Mouse (Mus musculus) liver, embryonic 11.5 days (tissue): ENCODE data around the gene Ndufs7. TPM values are rescaled to one million over a fixed set of nuclear protein-coding genes. Genes with fewer than 3 reads are reported as not detected.
A peak's percentile ranks its signal among the peaks of the same experiment; 100 is the strongest.

ENCODE experiments used
- ATAC-seq: fragments of 200-750 bp; cut with Nextera tagmentation; replicated peaks from 2 replicates; pipeline ENCODE4 v1.8.0; 2017; ENCODE audit warnings: moderate number of reproducible peaks, mild to moderate bottlenecking, moderate TSS enrichment, moderate library complexity; ENCODE audit not compliant: low FRiP score
- DNase-seq: peaks from one replicate; pipeline ENCODE4 v3.0.0-alpha.2; 2017; ENCODE audit warnings: low spot score
- H3K27ac ChIP-seq: fragments of 300-500 bp; sonication (generic); 2 replicates; pipeline ENCODE4 v1.5.1; 2014; ENCODE audit warnings: mild to moderate bottlenecking, low read depth, low read length, control low read depth
- H3K27me3 ChIP-seq: fragments of 300-500 bp; sonication (generic); replicated peaks from 2 replicates; pipeline ENCODE4 v1.6.1; 2014; ENCODE audit warnings: low read length, mixed read lengths; ENCODE audit not compliant: control insufficient read depth, insufficient read depth
- H3K36me3 ChIP-seq: fragments of 300-500 bp; sonication (generic); 2 replicates; pipeline ENCODE4 v1.6.1; 2014; ENCODE audit warnings: mild to moderate bottlenecking, low read length, moderate library complexity, mixed read lengths; ENCODE audit not compliant: control insufficient read depth, insufficient read depth
- H3K4me1 ChIP-seq: fragments of 300-500 bp; sonication (generic); replicated peaks from 2 replicates; pipeline ENCODE4 v1.6.1; 2014; ENCODE audit warnings: low read length, mixed read lengths; ENCODE audit not compliant: control insufficient read depth, insufficient read depth
- H3K4me2 ChIP-seq: fragments of 300-500 bp; sonication (generic); 2 replicates; pipeline ENCODE4 v1.6.1; 2014; ENCODE audit warnings: mild to moderate bottlenecking, control low read depth, moderate library complexity
- H3K4me3 ChIP-seq: fragments of 300-500 bp; sonication (generic); 2 replicates; pipeline ENCODE4 v1.5.1; 2014; ENCODE audit warnings: low read depth, low read length, control low read depth
- H3K9ac ChIP-seq: fragments of 300-500 bp; sonication (generic); 2 replicates; pipeline ENCODE4 v1.6.1; 2014; ENCODE audit warnings: low read depth, low read length, control low read depth
- H3K9me3 ChIP-seq: fragments of 300-500 bp; sonication (generic); 2 replicates; pipeline ENCODE4 v1.6.1; 2016; ENCODE audit warnings: low read length, inconsistent platforms, mixed read lengths; ENCODE audit not compliant: control insufficient read depth
- WGBS: fragments of 180-500 bp; shearing (Covaris S2); extraction: QIAGEN DNeasy Blood & Tissue Kit; methylation state at CpG from one replicate; pipeline ENCODE4 v1.1.7; 2014; 5-methylcytosine and 5-hydroxymethylcytosine counted together
- polyA plus RNA-seq: library from polyadenylated mRNA; unstranded; fragments of >200 nt; fragmentation: Nextera tagmentation; extraction: Ambion mirVana; gene quantifications from 2 replicates; pipeline ENCODE4 v1.2.1, GENCODE M21; 2014

The Ndufs7 gene
- polyA plus RNA-seq, 1 experiment from 2014 or later = 427 TPM

GRCm38 (mm10) chr10:80288657-80289056, 39.7 kb downstream of the Ndufs7 start:
- Histone ChIP-seq H3K9me3 (no peaks in the 10 kb centered on the region), H3K4me1 (peaks cover 3% of the 10 kb centered on the region; the same call in 1 of the 2 replicates), H3K27me3 (no peaks in the 10 kb centered on the region), H3K9ac (no peak overlapping the region), H3K4me3 (no peak overlapping the region), H3K4me2 (no peak overlapping the region), H3K36me3 (peaks cover 43% of the 10 kb centered on the region), H3K27ac (no peak overlapping the region)
- 68% methylated on average over 8 of the region's 8 CpGs for WGBS
- DNase-seq = no peak
- ATAC-seq = no peak

GRCm38 (mm10) chr10:80292251-80293146, 43.6 kb downstream of the Ndufs7 start, which contains the start of gene Rps15:
Gene Rps15, plus strand, starts transcription at chr10:80292453.
- H3K27ac ChIP-seq = peak within 1 kb of the TSS; percentile 89
- peaks cover 21% of the 10 kb centered on the region for H3K36me3 ChIP-seq
- ATAC-seq (peak; percentile 81), DNase-seq (peak; percentile 91)
- H3K9me3 ChIP-seq = no peaks in the 10 kb centered on the region
- H3K4me1 ChIP-seq = peaks cover 21% of the 10 kb centered on the region
- peak within 1 kb of the TSS; percentile 83 for H3K4me2 ChIP-seq
- WGBS = under 1% methylated on average over 72 of the region's 72 CpGs
- H3K9ac ChIP-seq = peak within 1 kb of the TSS; percentile 100
- H3K27me3 ChIP-seq = peaks cover 2% of the 10 kb centered on the region
- peak within 1 kb of the TSS; percentile 96 for H3K4me3 ChIP-seq

GRCm38 (mm10) chr10:80293325-80293724, 44.4 kb downstream of the Ndufs7 start:
- Histone ChIP-seq H3K36me3 (peaks cover 16% of the 10 kb centered on the region), H3K9me3 (no peaks in the 10 kb centered on the region), H3K4me2 (peak overlapping the region; percentile 83), H3K27ac (peak overlapping the region; percentile 89), H3K27me3 (peaks cover 10% of the 10 kb centered on the region), H3K9ac (peak overlapping the region; percentile 100), H3K4me1 (peaks cover 21% of the 10 kb centered on the region), H3K4me3 (peak overlapping the region; percentile 96)
- no peak for DNase-seq
- WGBS = 22% methylated on average over 14 of the region's 14 CpGs
- no peak for ATAC-seq

- Histone ChIP-seq H3K4me1 (peaks cover 21% of the 10 kb centered on the region), H3K27me3 (peaks cover 20% of the 10 kb centered on the region), H3K27ac (peak overlapping the region; percentile 62), H3K9me3 (no peaks in the 10 kb centered on the region), H3K9ac (peak overlapping the region; percentile 100), H3K4me2 (peak overlapping the region; percentile 83), H3K36me3 (peaks cover 14% of the 10 kb centered on the region), H3K4me3 (peak overlapping the region; percentile 96)
- ATAC-seq (no peak), DNase-seq (no peak)
- WGBS = 86% methylated on average over 4 of the region's 4 CpGs
Measured at GRCm38 (mm10) chr10:80294311-80294710, 45.4 kb downstream of the Ndufs7 start.

- H3K9me3 ChIP-seq = no peaks in the 10 kb centered on the region
- H3K36me3 ChIP-seq = peaks cover 14% of the 10 kb centered on the region
- peak overlapping the region; percentile 83 for H3K4me2 ChIP-seq
- 0 out of 2 replicates have a peak overlapping the region, but pooled peaks have one; percentile 1 for H3K9ac ChIP-seq
- H3K27me3 ChIP-seq = peaks cover 25% of the 10 kb centered on the region
- H3K27ac ChIP-seq = 0 out of 2 replicates have a peak overlapping the region, but pooled peaks have one; percentile 13
- peaks cover 21% of the 10 kb centered on the region for H3K4me1 ChIP-seq
- DNase-seq (no peak), ATAC-seq (no peak)
- 40% methylated on average over 7 of the region's 7 CpGs for WGBS
- H3K4me3 ChIP-seq = peak overlapping the region; percentile 96
Measured at GRCm38 (mm10) chr10:80294788-80295303, 45.9 kb downstream of the Ndufs7 start.

GRCm38 (mm10) chr10:80295618-80296425, 46.9 kb downstream of the Ndufs7 start, which contains the start of gene Apc2:
Gene Apc2, plus strand, starts transcription at chr10:80295977.
- Histone ChIP-seq H3K9me3 (no peaks in the 10 kb centered on the region), H3K27me3 (peaks cover 35% of the 10 kb centered on the region), H3K4me2 (peak within 1 kb of the TSS; percentile 68), H3K27ac (0 out of 2 replicates have a peak within 1 kb of the TSS, but pooled peaks have one; percentile 13), H3K4me1 (peaks cover 21% of the 10 kb centered on the region), H3K4me3 (peak within 1 kb of the TSS; percentile 96), H3K36me3 (peaks cover 14% of the 10 kb centered on the region), H3K9ac (peak within 1 kb of the TSS; percentile 38; the same call in 1 of the 2 replicates)
- DNase-seq (peak; percentile 74), ATAC-seq (peak; percentile 61)
- WGBS = 5% methylated on average over 26 of the region's 26 CpGs

- DNase-seq (no peak), ATAC-seq (no peak)
- Histone ChIP-seq H3K4me2 (no peak overlapping the region), H3K9me3 (no peaks in the 10 kb centered on the region), H3K27me3 (peaks cover 45% of the 10 kb centered on the region), H3K4me3 (no peak overlapping the region), H3K27ac (no peak overlapping the region), H3K4me1 (peaks cover 21% of the 10 kb centered on the region), H3K9ac (no peak overlapping the region), H3K36me3 (peaks cover 14% of the 10 kb centered on the region)
- WGBS = 75% methylated on average over 5 of the region's 5 CpGs
Measured at GRCm38 (mm10) chr10:80296824-80297223, 47.9 kb downstream of the Ndufs7 start.

GRCm38 (mm10) chr10:80297526-80298133, 48.7 kb downstream of the Ndufs7 start:
- H3K4me1 ChIP-seq = peaks cover 24% of the 10 kb centered on the region
- WGBS = 62% methylated on average over 8 of the region's 8 CpGs

More at GRCm38 (mm10) chr10:80297526-80298133, 48.7 kb downstream of the Ndufs7 start:
- no peak for DNase-seq
- no peak overlapping the region for H3K4me2 ChIP-seq
- no peak overlapping the region for H3K27ac ChIP-seq
- H3K4me3 ChIP-seq = no peak overlapping the region
- H3K9me3 ChIP-seq = no peaks in the 10 kb centered on the region
- ATAC-seq = no peak
- H3K9ac ChIP-seq = no peak overlapping the region
- H3K27me3 ChIP-seq = peaks cover 53% of the 10 kb centered on the region
- peaks cover 14% of the 10 kb centered on the region for H3K36me3 ChIP-seq
